Mouse (Mus musculus): ENCODE data around the gene Uvrag.

Uvrag gene

DNA sequence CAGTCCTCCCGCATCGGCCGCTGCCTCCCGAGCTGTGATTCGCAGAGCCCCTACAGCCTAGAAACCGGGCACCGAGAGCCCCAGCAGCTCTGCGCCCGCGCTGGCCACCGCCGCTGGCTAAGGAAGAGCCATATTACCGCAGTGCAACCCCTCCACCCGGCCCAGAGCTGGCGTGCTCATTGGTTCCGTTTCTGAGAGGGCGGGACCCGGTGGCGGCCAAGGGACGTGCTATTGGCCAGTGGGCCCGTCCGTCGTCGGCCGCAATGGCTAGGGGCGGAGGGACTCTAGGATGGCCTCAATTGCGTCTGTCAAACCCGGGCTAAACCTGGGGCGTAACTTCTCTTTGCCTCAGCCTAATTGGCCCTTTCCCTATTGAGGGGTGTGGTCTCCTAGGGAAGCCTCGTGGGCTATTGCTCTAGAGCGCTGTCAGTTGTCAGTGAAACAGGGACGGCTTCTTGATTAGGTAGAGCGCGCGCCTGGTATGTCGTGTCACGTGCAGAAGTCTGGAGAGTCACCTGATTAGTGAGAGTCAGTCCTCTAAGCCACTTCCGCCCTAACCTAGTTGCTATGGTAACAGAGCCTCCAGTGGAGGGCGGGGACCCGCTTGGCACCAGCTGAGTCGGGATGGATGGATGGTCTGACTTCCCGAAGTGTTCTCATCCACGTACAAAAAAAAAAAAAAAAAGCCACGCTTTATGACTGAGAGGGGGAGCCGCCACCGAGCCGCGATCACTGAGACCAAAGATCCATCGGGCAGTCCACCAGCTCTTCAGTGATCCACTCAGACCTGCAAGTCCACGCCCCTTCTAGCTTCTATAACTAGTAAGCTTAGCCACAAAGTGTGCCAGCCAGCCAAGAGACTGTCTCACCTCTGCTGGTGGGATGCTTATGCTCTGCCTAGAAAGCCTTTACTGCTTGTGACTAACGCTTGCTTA is at the start of gene Uvrag:
Gene Uvrag, minus strand, starts transcription at position 158 of the 935 bp plus-strand sequence.
- peak; percentile 95 for DNase-seq (ENCODE audit: low spot score)

DNA sequence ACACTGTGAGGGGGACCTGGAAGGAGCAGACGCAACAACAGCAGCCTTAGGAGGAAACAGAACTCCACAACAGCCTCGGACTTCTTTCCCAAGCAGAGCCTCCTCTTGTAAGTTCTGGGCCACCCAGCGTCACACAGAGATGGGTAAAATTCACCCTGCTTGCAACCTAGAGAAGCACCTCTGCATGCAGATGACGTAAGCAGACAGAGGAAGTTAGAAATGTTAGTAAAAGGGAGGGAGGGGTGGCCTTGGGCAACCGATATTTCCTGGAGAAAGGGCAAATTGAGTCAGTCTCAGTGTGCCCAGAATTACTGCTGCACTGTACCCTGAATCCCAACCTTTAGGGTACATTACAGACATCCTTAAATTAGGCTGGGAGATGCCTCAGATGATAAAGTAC is 48.9 kb upstream of the Uvrag start:
- DNase-seq (ENCODE audit: low spot score): no peak

DNA sequence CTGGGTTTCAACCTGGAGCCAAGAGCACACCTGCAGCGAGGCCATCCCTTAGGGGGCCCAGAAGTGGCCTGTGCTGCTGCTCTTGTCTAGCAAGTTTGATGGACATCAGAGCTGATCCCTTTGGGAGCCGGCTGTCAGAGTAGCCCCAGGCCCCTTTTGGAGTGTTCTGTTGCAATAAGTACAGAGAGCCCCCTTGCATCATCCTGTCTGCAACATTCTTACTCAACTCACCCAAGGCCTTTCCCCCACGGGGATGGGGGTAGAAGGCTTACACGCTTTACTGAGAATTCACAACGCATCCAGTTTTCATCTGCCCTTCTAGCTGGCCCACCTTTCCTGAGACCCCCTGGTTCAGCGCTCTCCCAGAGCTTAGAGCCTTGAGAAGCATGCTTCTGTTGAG is 47.7 kb upstream of the Uvrag start:
- DNase-seq (ENCODE audit: low spot score): no peak

DNA sequence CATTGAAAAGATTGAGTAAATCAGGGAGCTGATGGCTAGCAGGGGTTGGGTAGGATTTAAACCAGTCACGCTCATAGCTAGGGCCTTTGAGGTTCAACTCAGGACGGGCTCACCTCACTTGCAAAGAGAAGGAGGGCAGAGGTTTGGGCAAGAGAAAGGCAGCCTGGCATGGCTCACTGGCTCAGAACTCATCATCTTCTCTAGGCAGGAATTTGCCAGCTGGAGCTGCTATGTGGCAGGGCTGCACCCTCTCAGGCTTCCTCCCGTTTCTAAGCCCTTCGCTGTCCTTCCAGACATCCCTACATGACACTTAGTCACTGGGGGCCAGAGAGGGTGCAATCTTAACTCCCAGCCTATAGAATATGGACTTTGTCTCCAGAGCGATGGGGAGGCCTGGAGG is 46.5 kb upstream of the Uvrag start:
- DNase-seq (ENCODE audit: low spot score): no peak

DNA sequence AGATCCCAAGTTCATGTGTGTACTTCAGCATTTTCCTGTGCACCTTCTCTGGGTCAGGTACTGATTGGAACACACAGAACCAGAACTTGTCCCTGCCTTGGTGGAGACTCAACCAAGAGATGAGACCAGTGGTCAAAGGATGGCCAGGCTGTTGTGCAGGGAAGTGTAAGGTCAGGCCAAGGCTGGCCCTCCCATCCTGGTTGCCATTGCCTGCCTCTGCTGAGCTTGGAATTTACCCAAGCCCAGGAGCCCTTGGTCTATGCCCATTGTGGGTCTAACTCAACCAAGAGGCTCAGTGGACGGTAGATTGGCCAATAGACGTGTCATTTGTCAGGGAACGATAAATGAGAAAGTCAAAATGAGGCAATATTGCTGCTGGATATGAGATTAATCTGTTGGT is 44.5 kb upstream of the Uvrag start:
- no peak for DNase-seq (ENCODE audit: low spot score)

DNA sequence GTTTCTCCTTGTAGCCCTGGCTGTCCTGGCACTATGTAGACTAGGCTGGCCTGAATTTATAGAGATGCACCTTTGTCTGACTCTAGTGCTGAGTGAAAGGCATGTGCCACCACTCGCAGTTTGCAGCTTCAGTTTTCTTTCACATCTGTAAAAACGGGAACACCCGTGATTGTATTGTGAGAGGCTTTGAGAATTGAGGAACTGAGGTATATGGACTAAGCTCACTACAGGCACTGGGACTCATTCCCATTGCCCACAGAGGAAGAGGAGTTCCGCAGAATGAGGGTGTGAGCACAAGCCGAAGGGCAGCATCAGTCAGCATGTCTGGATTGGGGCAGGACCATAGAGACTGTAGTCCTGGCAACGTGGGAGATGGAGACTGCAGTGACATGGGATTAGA is 42.8 kb upstream of the Uvrag start:
- no peak for DNase-seq (ENCODE audit: low spot score)

DNA sequence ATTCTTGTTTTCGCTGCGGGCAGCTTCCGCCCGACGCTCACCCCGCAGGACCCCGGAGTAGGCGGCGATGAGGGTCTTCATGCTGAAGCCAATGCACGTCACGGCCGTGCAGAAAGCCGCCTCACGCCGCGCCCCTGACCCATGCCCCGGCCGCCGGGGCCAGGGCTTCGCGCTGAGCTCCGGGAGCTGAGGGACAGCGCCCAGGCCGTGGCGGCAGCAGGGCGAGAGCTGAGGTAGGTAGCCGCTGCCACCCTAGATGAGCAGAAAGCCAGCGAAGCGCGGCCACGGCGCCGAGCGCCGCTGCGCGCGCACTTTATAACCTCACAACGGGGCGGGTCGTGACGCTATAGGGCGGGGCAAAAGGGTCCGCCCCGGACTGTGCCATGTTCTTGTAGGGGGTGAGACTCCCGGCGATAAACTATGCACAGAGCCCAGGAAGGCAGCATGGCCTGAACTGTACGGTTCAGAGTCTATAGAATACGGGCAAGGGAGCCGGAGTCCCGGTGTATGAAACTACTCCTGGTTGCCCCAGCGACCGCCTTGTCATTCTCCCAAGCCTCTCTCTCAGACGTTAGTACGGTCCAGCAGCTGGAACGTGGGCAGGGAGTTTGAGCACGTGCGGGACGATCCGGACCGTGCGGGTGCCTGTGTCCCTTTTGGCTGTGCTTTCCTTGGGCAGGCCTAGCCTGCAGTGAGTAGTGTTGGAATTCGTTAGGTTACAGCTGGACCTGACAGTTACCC is 41.7 kb upstream of the Uvrag start, which contains the start of gene Dgat2:
Gene Dgat2, minus strand, starts transcription at position 288 of the 741 bp plus-strand sequence.
- peak; percentile 81 for DNase-seq (ENCODE audit: low spot score)

DNA sequence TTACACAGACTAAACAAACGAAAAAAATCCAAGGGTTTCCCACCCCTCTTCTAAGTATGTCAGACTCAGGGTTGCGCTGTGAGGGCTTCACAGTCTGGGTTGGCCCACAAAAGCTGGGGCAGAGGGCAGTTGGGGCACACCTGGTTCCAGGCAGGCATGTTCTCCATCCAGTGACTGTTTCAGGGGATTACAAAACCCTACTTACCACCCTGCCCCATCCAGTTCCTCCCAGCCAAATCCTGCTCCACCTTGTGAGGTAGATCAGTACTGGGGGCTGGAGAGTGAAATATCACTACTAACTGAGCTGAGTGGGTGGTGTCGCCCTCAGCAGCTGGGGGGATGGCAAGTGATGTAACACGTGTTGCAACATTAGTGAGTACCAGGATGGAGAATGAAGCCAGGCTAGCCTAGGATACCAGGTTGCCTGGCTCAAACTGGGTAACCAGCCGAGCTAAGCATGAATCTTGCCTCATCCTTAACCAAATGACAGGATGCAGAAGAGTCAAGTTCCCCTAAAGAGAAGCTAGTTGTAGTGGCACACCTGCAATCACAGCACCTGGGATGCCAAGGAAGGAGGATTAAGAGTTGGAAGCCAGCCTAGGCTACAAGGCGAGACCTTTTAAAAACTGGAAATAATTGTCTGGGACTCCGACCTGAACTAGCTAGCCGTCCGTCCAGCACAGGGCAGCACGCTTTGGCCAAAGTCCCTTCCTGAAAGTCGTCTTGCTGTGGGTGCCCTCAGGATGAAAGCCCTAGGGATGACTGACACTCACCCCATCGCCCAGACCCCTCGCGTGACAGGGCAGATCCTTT is 40.9 kb upstream of the Uvrag start:
- DNase-seq (ENCODE audit: low spot score): no peak

DNA sequence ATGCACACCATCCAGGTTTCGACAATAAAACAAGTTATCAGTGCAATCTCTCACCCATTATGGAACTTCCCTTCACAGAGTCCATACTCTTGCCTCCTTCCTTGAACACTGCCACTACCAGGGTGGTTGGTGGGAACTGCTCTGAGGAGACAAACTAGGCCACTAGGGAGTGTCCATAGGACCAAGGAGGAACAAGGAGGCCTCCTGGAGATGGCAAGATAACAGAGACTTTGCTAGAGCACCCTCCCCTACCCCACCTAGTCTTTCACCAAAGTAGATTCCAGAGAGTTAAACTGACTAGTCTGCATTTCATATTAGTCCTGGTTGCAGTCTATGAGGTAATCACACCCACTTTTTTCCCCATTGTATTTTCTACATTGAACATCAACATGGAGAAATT is 39.2 kb upstream of the Uvrag start:
- DNase-seq (ENCODE audit: low spot score): no peak

DNA sequence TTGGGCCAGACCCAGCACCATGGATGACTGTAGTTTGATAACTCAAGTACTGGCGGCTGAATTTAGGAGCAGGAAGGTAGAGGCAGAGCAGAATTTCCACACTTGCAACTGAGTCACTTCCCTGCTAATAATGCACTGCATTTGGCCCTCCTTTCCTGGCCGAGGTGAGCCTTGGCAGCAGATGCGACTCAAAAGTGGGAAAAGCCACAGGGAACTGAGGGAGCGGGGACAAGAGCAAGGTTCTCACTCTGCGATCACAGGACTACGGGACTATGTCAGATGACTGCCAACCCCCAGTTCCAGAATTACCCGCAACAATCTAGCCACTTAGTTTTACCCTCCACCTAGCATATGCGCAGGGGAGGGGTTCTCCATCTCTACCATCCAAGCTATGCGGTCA is 38.3 kb upstream of the Uvrag start:
- DNase-seq (ENCODE audit: low spot score): no peak

DNA sequence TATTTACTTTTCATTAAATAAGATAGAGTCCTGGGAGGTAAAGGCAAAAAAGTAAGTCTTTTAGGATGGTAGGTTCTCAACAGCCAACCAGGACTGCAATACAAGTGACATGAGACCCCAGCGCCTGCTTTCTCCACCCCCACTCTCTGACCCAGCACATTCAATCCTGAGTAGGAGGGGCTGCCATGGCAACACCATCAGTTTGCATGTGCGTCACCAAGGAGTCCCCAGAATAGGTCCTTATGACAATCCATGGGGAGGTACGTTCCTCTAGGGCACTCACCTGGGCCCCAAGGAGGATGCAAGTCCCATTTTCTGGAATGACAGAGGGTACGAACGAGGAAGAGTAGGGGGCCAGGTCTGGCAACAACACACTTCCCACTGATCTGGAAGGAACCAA is 36.4 kb upstream of the Uvrag start:
- DNase-seq (ENCODE audit: low spot score): no peak

DNA sequence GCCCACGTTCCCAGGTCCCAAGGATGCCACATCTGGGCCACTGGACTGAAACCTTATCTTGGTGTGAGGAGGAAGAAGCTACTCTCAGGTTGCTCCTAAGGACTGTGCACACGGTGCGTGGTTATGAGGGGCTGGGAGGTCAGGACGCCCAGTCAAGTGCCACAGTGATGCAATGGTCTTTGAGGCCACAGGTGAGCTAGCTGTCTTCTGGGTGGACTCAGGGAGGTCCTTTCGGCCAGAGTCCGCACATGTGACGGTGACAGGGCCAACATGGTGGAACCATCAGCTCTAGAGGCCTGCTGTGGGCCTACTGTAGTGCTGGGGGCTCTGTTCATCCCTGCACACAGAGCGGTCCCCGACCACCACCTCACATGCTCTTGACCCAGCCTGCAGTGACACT is 34.7 kb upstream of the Uvrag start:
- DNase-seq (ENCODE audit: low spot score): no peak

DNA sequence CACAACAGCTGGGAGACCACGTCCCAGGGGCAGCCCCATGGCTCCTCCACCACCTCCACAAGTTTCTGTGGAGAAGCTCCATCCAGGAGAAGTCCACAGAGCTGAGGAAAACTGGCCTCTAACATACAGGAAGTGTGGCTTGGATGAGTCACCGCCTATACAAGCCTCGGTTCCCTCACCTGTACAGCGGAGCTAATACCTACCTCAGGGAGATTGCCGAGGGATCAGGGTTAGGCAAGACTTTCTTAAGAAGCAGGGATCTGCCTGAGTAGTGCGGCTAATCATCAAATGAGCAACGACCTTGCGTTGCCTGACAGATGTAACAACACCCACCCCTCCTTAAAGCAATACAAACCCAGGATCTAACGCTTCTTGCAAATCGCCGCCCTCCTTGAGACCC is 34.2 kb upstream of the Uvrag start:
- DNase-seq (ENCODE audit: low spot score): no peak

DNA sequence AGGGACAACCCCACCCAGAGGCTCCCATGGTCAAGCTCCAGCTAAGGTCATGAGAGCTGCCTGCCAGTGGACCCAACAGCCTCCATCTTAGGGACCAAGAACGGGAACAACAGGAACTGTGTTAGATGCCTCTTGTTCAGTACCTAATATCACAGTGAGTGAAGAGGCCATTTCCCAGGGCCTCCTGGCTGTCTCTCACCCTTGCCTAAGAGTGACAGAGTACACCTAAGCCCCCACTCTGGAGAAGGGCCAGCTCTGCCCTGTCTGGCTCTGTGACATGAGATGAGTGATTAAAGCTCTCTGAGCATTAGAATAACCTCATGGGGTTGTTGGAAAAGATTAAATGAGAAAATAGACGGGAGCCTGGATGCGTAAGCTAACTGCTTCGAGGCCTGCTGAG is 33.1 kb upstream of the Uvrag start:
- DNase-seq (ENCODE audit: low spot score): no peak

DNA sequence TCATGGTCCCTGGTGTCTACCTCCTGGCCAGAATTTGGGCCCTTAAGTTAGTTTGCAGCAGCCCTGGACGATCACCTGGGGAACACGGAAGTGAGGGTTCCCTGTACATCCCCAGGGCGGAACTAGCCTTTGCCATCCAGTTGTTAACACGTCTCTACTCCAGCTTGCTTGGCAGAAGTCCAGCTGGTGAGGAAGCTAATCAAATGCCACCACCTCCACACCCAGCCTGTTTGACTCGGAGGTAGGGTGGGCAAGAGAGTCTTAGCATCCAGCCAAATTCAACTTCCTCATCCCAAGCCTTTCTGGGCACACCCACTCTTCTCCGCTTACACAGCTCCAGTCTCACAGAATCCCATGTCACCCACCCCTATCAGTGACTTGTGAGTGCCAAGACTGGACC is 32.0 kb upstream of the Uvrag start:
- no peak for DNase-seq (ENCODE audit: low spot score)

DNA sequence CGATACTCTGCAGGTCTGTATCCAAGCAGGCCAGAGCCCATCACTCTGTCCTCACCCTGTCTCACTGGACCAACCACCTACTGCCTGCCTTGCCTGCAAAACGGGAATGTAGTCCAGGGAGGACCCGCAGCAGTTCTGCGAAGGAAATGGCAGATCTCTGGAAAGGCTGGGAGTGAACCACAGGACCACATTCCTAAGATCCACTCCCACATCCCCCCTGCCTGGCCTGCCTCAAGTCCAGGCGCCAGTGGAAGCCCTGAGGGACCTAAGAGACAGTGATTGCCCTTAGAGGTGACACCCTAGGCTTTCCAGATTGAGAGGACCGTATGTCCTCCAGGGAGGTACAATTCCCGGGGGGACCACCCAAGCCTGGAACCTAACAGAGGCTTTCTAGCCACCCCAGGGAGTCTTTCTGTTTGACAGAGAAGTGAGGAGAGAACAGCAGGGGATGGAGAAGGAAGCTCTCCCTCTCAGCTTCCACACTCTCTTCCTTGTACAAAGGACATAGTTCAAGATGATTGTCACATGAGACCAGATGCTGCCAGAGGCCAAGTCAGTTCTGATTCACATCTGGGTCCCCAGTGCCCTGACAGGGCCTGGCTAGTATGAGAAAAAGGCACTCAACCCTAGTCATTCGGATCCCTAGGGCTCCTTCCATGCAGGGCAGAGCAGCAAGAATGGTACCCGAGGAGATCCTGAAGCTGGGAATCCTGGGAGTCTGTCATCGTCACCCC is 31.0 kb upstream of the Uvrag start:
- no peak for DNase-seq (ENCODE audit: low spot score)

DNA sequence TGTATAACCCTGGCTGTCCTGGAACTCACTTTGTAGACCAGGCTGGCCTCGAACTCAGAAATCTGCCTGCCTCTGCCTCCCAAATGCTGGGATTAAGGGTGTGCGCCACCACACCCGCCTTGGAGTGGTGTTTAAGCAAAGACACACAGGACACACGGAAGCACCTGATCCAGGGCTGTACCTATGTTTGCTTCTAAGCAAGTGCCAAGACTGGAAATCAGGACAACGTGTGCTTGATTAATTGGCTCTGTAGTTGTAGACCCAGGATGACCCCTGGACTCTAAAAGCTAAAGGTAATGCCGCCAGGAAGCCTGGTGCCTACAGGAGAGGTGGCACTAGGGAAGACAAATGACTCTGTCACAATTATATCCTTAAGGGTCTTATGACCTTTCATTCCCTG is 29.6 kb upstream of the Uvrag start:
- no peak for DNase-seq (ENCODE audit: low spot score)

DNA sequence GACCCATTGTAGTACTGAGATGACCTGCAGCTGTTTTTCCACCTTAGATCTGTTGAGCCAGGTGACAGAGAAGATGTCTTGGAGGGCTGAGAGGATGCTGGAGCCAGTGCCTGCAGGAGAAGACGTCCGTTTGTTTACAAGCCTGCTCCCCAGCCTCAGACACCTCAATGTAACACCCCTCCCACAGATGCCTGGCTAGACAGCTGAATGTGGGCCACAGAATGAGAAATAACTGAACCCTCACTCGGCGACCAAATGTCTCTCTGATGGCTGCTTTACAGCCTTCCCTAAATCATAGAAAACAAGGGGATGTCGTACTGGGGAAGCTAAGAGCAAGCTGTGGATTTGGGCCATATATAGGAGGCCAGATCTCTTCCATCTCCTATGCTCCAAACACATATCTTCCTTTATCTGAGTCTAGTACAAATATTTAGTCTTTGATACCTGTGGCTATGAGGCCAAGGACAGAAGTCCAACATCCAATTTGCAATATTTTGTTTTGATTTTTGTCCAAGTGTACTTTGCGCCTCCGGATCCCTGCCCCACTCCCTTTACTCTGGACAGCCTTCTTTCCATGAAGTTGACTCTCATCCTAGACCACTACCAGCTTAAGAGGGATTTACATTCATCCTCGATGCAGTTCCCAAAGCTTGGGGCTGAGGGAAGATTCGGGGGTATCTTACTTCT is 28.9 kb upstream of the Uvrag start:
- no peak for DNase-seq (ENCODE audit: low spot score)

DNA sequence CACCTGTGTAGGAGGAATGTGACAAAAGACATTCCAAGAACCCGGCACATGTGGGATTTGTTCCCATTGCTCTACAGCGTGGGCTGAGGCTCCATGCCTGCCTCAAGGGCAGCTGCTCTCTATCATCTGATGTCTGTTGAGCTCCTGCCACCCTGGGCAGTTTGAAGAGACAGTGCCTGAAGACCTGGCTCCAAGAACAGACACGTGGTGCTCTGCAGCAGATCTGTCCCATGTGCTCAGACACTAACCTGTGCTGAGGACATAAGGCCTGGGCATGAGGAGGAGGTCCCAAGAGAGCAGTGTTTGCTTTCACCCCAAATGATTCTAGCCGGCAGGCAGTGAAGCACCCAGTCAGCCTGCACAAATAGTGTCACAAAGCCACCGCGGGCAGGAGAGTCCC is 27.8 kb upstream of the Uvrag start:
- no peak for DNase-seq (ENCODE audit: low spot score)

DNA sequence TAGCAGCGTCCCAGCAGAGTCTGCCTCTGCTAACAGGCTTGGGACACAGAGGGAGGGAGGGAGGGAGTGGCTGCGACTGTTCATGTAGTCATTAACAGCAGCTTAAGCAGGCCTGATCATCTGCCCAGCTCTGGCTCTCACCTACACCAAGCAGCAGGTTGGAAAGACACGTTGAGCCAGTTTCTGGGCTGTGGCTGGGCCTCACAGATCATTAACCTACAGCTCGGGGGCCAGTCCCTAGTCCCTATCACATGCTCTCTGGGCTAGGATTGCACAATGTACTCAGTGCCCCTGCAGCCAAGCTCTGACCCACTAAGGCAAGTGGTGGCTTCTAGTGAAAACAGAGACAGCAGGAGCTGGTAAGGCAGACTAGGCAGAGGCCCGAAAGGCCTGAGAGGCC is 27.0 kb upstream of the Uvrag start:
- DNase-seq (ENCODE audit: low spot score): no peak

DNA sequence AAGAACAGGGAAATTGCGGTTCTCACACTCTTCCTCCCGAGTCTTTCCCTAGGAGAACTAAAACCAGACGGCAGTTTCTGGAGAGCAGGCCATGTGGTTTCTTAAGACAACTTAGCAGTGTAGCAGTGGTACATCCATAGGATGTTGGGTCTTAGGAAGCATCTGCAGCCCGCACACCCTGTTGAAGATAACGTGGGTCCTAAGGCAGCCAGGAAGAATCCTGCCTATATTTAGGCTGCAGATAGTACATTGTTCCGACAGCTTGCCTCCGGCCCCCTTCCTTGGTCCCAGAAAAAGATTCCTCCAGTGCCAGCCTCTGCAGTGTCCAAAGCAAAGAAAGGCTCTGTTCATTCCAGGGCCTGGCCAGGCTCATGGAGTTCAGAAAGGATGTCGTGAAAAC is 25.2 kb upstream of the Uvrag start:
- no peak for DNase-seq (ENCODE audit: low spot score)

All from spleen, adult 12 weeks (tissue).